Mouse (Mus musculus): Measurements from ENCODE around the gene Gng10. TPM values are rescaled to one million over a fixed set of nuclear protein-coding genes. Genes with fewer than 3 reads are reported as not detected.

The Gng10 gene
- polyA plus RNA-seq, 1 experiment = 31.5 TPM

GRCm38 (mm10) chr4:59003806-59004200 lies 31.1 kb upstream of the Gng10 start:
- WGBS = 52% methylated on average over 7 of the region's 7 CpGs
- H3K4me1 ChIP-seq (ENCODE audit: control insufficient read depth, insufficient read depth, insufficient read length) = peaks cover 8% of the 10 kb centered on the region; the same call in 1 of the 2 replicates
- H3K36me3 ChIP-seq (ENCODE audit: control insufficient read depth, insufficient read depth, low read length) = no peaks in the 10 kb centered on the region
- peak overlapping the region; percentile 87 for H3K4me3 ChIP-seq (ENCODE audit: extremely low read depth, insufficient read depth, insufficient read length)
- no peaks in the 10 kb centered on the region for H3K27me3 ChIP-seq (ENCODE audit: control insufficient read depth, insufficient read depth, low read length)
- TF ChIP-seq CTCF (IDR thresholded peaks at IDR 0.05; ENCODE audit: extremely low read depth, insufficient read depth, insufficient read length, insufficient replicate concordance) = no peak
- TF ChIP-seq POLR2A (IDR thresholded peaks at IDR 0.05; ENCODE audit: low read depth, low read length) = no peak
- H3K27ac ChIP-seq (ENCODE audit: insufficient read depth, low read length) = 0 out of 2 replicates have a peak overlapping the region, but pooled peaks have one; percentile 68
- DNase-seq (ENCODE audit: low read depth in 1 of 2, low spot score in 2 of 2) = no peak

DNA sequence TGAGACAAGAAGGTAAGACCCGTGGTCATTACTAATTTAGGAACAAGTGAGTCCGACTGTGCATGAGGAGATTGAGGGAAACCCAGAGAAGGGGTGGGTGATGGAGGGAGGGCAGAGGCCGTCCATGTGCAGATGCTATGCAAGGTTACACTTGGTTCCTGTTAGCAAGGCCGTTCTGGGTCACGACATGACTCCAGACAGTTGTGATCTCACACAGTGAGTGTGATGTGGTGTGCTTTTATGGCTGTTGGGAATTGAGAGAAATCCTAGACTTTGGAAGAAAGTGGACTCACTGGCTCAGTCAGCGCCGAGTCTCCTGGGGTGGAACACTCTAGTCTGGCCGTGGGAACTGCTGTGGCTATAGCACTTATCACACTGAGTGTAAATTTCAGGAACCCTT lies 28.7 kb upstream of the Gng10 start:
- no peak overlapping the region for H3K4me3 ChIP-seq (ENCODE audit: extremely low read depth, insufficient read depth, insufficient read length)
- no peaks in the 10 kb centered on the region for H3K27me3 ChIP-seq (ENCODE audit: control insufficient read depth, insufficient read depth, low read length)
- H3K4me1 ChIP-seq (ENCODE audit: control insufficient read depth, insufficient read depth, insufficient read length) = peaks cover 15% of the 10 kb centered on the region; the same call in 1 of the 2 replicates
- TF ChIP-seq POLR2A (IDR thresholded peaks at IDR 0.05; ENCODE audit: low read depth, low read length) (no peak), CTCF (IDR thresholded peaks at IDR 0.05; ENCODE audit: extremely low read depth, insufficient read depth, insufficient read length, insufficient replicate concordance) (no peak)
- no peak overlapping the region for H3K27ac ChIP-seq (ENCODE audit: insufficient read depth, low read length)
- no peaks in the 10 kb centered on the region for H3K36me3 ChIP-seq (ENCODE audit: control insufficient read depth, insufficient read depth, low read length)
- DNase-seq (ENCODE audit: low read depth in 1 of 2, low spot score in 2 of 2) = no peak
- WGBS = 71% methylated on average over 8 of the region's 8 CpGs

- no peak for DNase-seq (ENCODE audit: low read depth in 1 of 2, low spot score in 2 of 2)
- 75% methylated on average over 6 of the region's 6 CpGs for WGBS
- H3K36me3 ChIP-seq (ENCODE audit: control insufficient read depth, insufficient read depth, low read length) = no peaks in the 10 kb centered on the region
- no peak for TF ChIP-seq CTCF (IDR thresholded peaks at IDR 0.05; ENCODE audit: extremely low read depth, insufficient read depth, insufficient read length, insufficient replicate concordance)
- no peak for TF ChIP-seq POLR2A (IDR thresholded peaks at IDR 0.05; ENCODE audit: low read depth, low read length)
- H3K4me1 ChIP-seq (ENCODE audit: control insufficient read depth, insufficient read depth, insufficient read length) = peaks cover 15% of the 10 kb centered on the region; the same call in 1 of the 2 replicates
- H3K27me3 ChIP-seq (ENCODE audit: control insufficient read depth, insufficient read depth, low read length) = no peaks in the 10 kb centered on the region
- H3K27ac ChIP-seq (ENCODE audit: insufficient read depth, low read length) = no peak overlapping the region
- no peak overlapping the region for H3K4me3 ChIP-seq (ENCODE audit: extremely low read depth, insufficient read depth, insufficient read length)
Observed at GRCm38 (mm10) chr4:59007016-59007415, 27.9 kb upstream of the Gng10 start.

GRCm38 (mm10) chr4:59007974-59008373 lies 26.9 kb upstream of the Gng10 start:
- Histone ChIP-seq H3K27ac (ENCODE audit: insufficient read depth, low read length) (no peak overlapping the region), H3K4me3 (ENCODE audit: extremely low read depth, insufficient read depth, insufficient read length) (no peak overlapping the region), H3K4me1 (ENCODE audit: control insufficient read depth, insufficient read depth, insufficient read length) (peaks cover 13% of the 10 kb centered on the region; the same call in 1 of the 2 replicates), H3K27me3 (ENCODE audit: control insufficient read depth, insufficient read depth, low read length) (no peaks in the 10 kb centered on the region), H3K36me3 (ENCODE audit: control insufficient read depth, insufficient read depth, low read length) (no peaks in the 10 kb centered on the region)
- no peak for DNase-seq (ENCODE audit: low read depth in 1 of 2, low spot score in 2 of 2)
- no peak for TF ChIP-seq POLR2A (IDR thresholded peaks at IDR 0.05; ENCODE audit: low read depth, low read length)
- 91% methylated on average over 5 of the region's 5 CpGs for WGBS

- H3K4me1 ChIP-seq (ENCODE audit: control insufficient read depth, insufficient read depth, insufficient read length) = peaks cover 13% of the 10 kb centered on the region; the same call in 1 of the 2 replicates
- no peaks in the 10 kb centered on the region for H3K27me3 ChIP-seq (ENCODE audit: control insufficient read depth, insufficient read depth, low read length)
- H3K36me3 ChIP-seq (ENCODE audit: control insufficient read depth, insufficient read depth, low read length) = no peaks in the 10 kb centered on the region
- peak overlapping the region; percentile 49 for H3K27ac ChIP-seq (ENCODE audit: insufficient read depth, low read length)
- peak overlapping the region; percentile 32; the same call in 1 of the 2 replicates for H3K4me3 ChIP-seq (ENCODE audit: extremely low read depth, insufficient read depth, insufficient read length)
- 19% methylated on average over 7 of the region's 7 CpGs for WGBS
- DNase-seq (ENCODE audit: low read depth in 1 of 2, low spot score in 2 of 2) = peak; percentile 26 to 33
- no peak for TF ChIP-seq CTCF (IDR thresholded peaks at IDR 0.05; ENCODE audit: extremely low read depth, insufficient read depth, insufficient read length, insufficient replicate concordance)
- TF ChIP-seq POLR2A (IDR thresholded peaks at IDR 0.05; ENCODE audit: low read depth, low read length) = no peak
Observed at GRCm38 (mm10) chr4:59009186-59009585, 25.7 kb upstream of the Gng10 start.

DNA sequence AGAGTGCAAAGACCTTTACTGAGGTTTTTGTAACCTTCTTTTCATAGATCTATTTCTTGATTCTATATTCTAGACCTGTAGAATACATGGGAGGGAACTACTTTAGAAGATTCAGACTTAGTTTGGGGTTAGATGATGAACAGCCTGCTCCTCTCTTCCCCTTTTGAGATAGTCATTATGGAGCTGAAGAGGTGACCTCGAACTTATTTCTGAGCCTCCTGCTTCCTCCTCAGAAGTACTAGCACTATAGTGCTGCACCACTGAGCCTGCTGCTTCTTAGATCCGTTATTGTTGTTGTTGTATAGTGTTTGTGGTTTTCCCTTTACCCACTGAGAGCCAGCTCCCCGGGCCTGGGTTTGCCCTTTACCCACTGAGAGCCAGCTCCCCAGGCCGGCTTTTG lies 25.2 kb upstream of the Gng10 start:
- Histone ChIP-seq H3K27ac (ENCODE audit: insufficient read depth, low read length) (peak overlapping the region; percentile 49; the same call in 1 of the 2 replicates), H3K4me1 (ENCODE audit: control insufficient read depth, insufficient read depth, insufficient read length) (peaks cover 11% of the 10 kb centered on the region; the same call in 1 of the 2 replicates), H3K27me3 (ENCODE audit: control insufficient read depth, insufficient read depth, low read length) (no peaks in the 10 kb centered on the region), H3K36me3 (ENCODE audit: control insufficient read depth, insufficient read depth, low read length) (no peaks in the 10 kb centered on the region), H3K4me3 (ENCODE audit: extremely low read depth, insufficient read depth, insufficient read length) (no peak overlapping the region)
- WGBS = 16% methylated on average over 4 of the region's 4 CpGs
- no peak for DNase-seq (ENCODE audit: low read depth in 1 of 2, low spot score in 2 of 2)
- TF ChIP-seq CTCF (IDR thresholded peaks at IDR 0.05; ENCODE audit: extremely low read depth, insufficient read depth, insufficient read length, insufficient replicate concordance) (no peak), POLR2A (IDR thresholded peaks at IDR 0.05; ENCODE audit: low read depth, low read length) (no peak)

DNA sequence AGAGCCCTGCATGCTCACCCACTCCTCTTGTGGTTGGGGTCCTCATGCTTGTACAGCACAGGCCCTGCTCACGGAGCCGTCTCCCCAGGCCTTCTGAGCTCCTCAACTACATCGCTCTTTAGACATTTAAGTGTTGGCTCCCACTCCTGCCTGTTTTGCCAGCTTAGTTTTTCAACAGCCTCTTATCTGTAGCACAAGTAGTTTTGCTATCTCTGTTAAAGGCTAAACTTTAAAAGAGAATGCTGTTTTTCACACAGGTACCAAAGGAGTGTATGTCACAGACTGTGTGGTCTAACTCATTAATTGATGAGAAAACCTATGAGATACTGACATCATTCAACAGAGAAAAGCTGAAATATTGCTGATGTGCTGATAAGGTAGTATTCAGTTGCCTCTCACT lies 23.4 kb upstream of the Gng10 start:
- Histone ChIP-seq H3K4me1 (ENCODE audit: control insufficient read depth, insufficient read depth, insufficient read length) (peaks cover 10% of the 10 kb centered on the region; the same call in 1 of the 2 replicates), H3K4me3 (ENCODE audit: extremely low read depth, insufficient read depth, insufficient read length) (no peak overlapping the region), H3K36me3 (ENCODE audit: control insufficient read depth, insufficient read depth, low read length) (peaks cover 2% of the 10 kb centered on the region; the same call in 1 of the 2 replicates), H3K27ac (ENCODE audit: insufficient read depth, low read length) (no peak overlapping the region), H3K27me3 (ENCODE audit: control insufficient read depth, insufficient read depth, low read length) (no peaks in the 10 kb centered on the region)
- WGBS = 81% methylated on average over 3 of the region's 3 CpGs
- TF ChIP-seq POLR2A (IDR thresholded peaks at IDR 0.05; ENCODE audit: low read depth, low read length) = no peak
- no peak for DNase-seq (ENCODE audit: low read depth in 1 of 2, low spot score in 2 of 2)
